1 mouse cellular context compared by ENCODE assay signal in the genomic region with DNA sequence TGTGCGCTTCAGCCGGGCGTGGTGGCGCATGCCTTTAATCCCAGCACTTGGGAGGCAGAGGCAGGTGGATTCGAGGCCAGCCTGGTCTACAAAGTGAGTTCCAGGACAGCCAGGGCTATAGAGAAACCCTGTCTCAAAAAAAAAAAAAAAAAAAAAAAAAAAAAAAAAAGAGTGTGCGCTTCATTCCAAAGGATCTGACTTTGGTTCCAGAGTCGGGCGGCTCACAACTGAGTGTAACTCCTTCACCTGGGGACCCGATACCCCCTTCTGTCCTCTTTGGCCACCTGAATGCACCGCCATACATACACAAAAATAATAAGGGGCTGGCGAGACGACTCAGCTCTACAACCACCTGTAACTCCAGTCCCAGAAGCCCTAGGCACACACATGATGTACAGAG.
TF ChIP-seq lines count a peak whose summit lies in the region.

No protein-coding gene starts in this region.

TF ChIP-seq in ES-E14, 5 proteins besides CTCF, POLR2A, EP300 and RAD21:
- TF ChIP-seq ZNF384 (IDR thresholded peaks at IDR 0.05; ENCODE audit: low read depth, low read length), result peak; percentile 87
